Mouse (Mus musculus) forebrain, embryonic 16.5 days (tissue): ENCODE data around the gene Trub2. TPM values are rescaled to one million over a fixed set of nuclear protein-coding genes. Genes with fewer than 3 reads are reported as not detected.

Source experiments
- ATAC-seq: fragments of 200-750 bp; cut with Nextera tagmentation; 2 replicates; pipeline ENCODE4 v1.8.0; 2017; ENCODE audit warnings: mild to moderate bottlenecking, moderate library complexity
- H3K27ac ChIP-seq: fragments of 300-500 bp; sonication (generic); 2 replicates; pipeline ENCODE4 v1.5.1; 2014; ENCODE audit warnings: low read length, control low read depth
- H3K27me3 ChIP-seq: fragments of 300-500 bp; sonication (generic); replicated peaks from 2 replicates; pipeline ENCODE4 v1.6.1; 2014; ENCODE audit warnings: low read length; ENCODE audit not compliant: control insufficient read depth, insufficient read depth
- H3K36me3 ChIP-seq: fragments of 300-500 bp; sonication (generic); 2 replicates; pipeline ENCODE4 v1.6.1; 2014; ENCODE audit not compliant: control insufficient read depth, insufficient read depth
- H3K4me1 ChIP-seq: fragments of 300-500 bp; sonication (generic); replicated peaks from 2 replicates; pipeline ENCODE4 v1.6.1; 2014; ENCODE audit warnings: low read length; ENCODE audit not compliant: control insufficient read depth, insufficient read depth
- H3K4me2 ChIP-seq: fragments of 300-500 bp; sonication (generic); 2 replicates; pipeline ENCODE4 v1.6.1; 2014; ENCODE audit warnings: mild to moderate bottlenecking, low read length, control low read depth
- H3K4me3 ChIP-seq: fragments of 300-500 bp; sonication (generic); replicated peaks from 2 replicates; pipeline ENCODE4 v1.5.1; 2014; ENCODE audit warnings: mild to moderate bottlenecking, low read length, control low read depth
- H3K9ac ChIP-seq: fragments of 300-500 bp; sonication (generic); replicated peaks from 2 replicates; pipeline ENCODE4 v1.6.1; 2014; ENCODE audit warnings: low read depth, low read length, control low read depth
- H3K9me3 ChIP-seq: fragments of 300-500 bp; sonication (generic); 2 replicates; pipeline ENCODE4 v1.6.1; 2016; ENCODE audit warnings: low read length; ENCODE audit not compliant: control insufficient read depth
- WGBS: fragments of 180-500 bp; shearing (Covaris S2); extraction: QIAGEN DNeasy Blood & Tissue Kit; methylation state at CpG from one replicate; pipeline ENCODE4 v1.1.7; 2014; 5-methylcytosine and 5-hydroxymethylcytosine counted together
- polyA plus RNA-seq: library from polyadenylated mRNA; unstranded; fragments of >200 nt; fragmentation: Nextera tagmentation; extraction: Ambion mirVana; gene quantifications from 2 replicates; pipeline ENCODE4 v1.2.1, GENCODE M21; 2015

Gene Trub2
- polyA plus RNA-seq, 1 experiment from 2014 or later = 42.4 TPM

GRCm38 (mm10) chr2:29752397-29752796 lies 35.9 kb downstream of the Trub2 start:
- Histone ChIP-seq H3K4me2 (no peak overlapping the region), H3K27ac (no peak overlapping the region), H3K9me3 (no peaks in the 10 kb centered on the region), H3K36me3 (no peaks in the 10 kb centered on the region), H3K4me3 (no peak overlapping the region), H3K27me3 (peaks cover 42% of the 10 kb centered on the region), H3K4me1 (peaks cover 5% of the 10 kb centered on the region), H3K9ac (no peak overlapping the region)
- no peak for ATAC-seq
- 83% methylated on average over 5 of the region's 5 CpGs for WGBS

- no peak for ATAC-seq
- H3K27me3 ChIP-seq = peaks cover 45% of the 10 kb centered on the region
- H3K9ac ChIP-seq = no peak within 1 kb of the TSS
- H3K9me3 ChIP-seq = no peaks in the 10 kb centered on the region
- WGBS = 8% methylated on average over 28 of the region's 28 CpGs
- no peaks in the 10 kb centered on the region for H3K36me3 ChIP-seq
- H3K27ac ChIP-seq = no peak within 1 kb of the TSS
- H3K4me2 ChIP-seq = 0 out of 2 replicates have a peak within 1 kb of the TSS, but pooled peaks have one; percentile 6
- peaks cover 10% of the 10 kb centered on the region for H3K4me1 ChIP-seq
- H3K4me3 ChIP-seq = no peak within 1 kb of the TSS
Measured at GRCm38 (mm10) chr2:29751497-29751896, 36.8 kb downstream of the Trub2 start, which contains the start of gene Gm13420. TSS of gene Gm13420 (minus strand) at chr2:29751685.

- H3K9ac ChIP-seq = no peak overlapping the region
- no peak overlapping the region for H3K4me3 ChIP-seq
- H3K27me3 ChIP-seq = peaks cover 54% of the 10 kb centered on the region
Measured at GRCm38 (mm10) chr2:29748499-29748898, 39.8 kb downstream of the Trub2 start.

DNA sequence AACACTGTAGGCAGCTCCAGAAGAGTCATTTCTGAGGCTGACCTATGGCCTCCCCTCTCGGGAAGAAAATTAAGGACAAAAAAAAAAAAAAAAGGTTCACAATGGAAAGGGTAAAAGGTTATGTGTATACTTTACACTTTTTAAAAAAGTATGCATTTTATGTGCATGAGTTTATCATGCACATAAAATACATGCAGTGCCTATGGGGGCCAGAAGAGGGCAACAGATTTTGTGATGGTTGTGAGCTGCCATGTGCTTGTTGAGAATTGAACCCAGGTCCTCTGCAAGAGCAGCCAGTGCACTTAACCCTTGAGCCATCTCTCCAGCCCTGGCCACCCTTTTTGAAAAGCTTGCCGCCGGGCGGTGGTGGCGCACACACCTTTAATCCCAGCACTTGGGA lies 40.5 kb downstream of the Trub2 start:
- ATAC-seq = no peak
- Histone ChIP-seq H3K4me1 (peaks cover 10% of the 10 kb centered on the region), H3K27ac (no peak overlapping the region), H3K9me3 (no peaks in the 10 kb centered on the region), H3K9ac (no peak overlapping the region), H3K36me3 (no peaks in the 10 kb centered on the region), H3K4me2 (no peak overlapping the region), H3K4me3 (no peak overlapping the region), H3K27me3 (peaks cover 49% of the 10 kb centered on the region)
- 55% methylated on average over 5 of the region's 5 CpGs for WGBS

More at GRCm38 (mm10) chr2:29748499-29748898, 39.8 kb downstream of the Trub2 start:
- 88% methylated on average over 4 of the region's 4 CpGs for WGBS
- H3K36me3 ChIP-seq = no peaks in the 10 kb centered on the region
- no peak for ATAC-seq
- no peak overlapping the region for H3K4me2 ChIP-seq
- peaks cover 10% of the 10 kb centered on the region for H3K4me1 ChIP-seq
- no peak overlapping the region for H3K27ac ChIP-seq
- no peaks in the 10 kb centered on the region for H3K9me3 ChIP-seq

DNA sequence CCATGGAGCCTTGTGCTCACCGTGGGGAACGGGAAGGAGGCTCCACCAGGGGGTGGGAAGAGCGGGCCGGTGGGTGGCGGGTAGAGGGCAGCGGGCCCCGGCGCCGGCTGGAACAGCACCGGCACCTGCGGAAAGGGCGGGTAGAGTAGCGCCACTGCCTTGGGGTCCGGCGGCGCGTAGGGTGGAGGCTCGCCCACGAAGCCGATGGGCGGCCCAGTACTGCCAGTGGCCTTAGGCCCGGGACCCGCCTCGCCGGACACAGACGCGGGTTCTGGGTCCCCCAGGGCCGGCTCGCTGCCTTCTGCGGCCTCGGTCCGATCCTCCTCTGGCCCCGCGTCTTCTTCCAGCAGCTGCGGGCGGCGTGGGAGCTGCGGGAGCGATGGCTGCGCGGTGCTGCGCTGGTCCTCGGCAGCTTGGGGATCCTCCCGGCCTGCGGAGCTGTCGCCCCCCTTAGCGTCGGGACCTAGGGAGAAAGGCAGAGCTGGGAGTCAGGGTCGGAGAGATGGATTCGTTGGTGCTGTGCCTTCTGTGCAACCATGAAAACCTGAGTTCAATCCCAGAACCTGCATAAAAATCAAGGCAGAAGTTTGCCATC lies 41.0 kb downstream of the Trub2 start:
- ATAC-seq = no peak
- peak overlapping the region; percentile 37 for H3K4me3 ChIP-seq
- H3K27ac ChIP-seq = no peak overlapping the region
- H3K4me1 ChIP-seq = peaks cover 10% of the 10 kb centered on the region
- H3K9ac ChIP-seq = peak overlapping the region; percentile 53
- no peaks in the 10 kb centered on the region for H3K9me3 ChIP-seq
- no peaks in the 10 kb centered on the region for H3K36me3 ChIP-seq
- 2% methylated on average over 39 of the region's 50 CpGs for WGBS
- H3K27me3 ChIP-seq = peaks cover 43% of the 10 kb centered on the region
- H3K4me2 ChIP-seq = peak overlapping the region; percentile 59

GRCm38 (mm10) chr2:29744256-29744655 lies 44.0 kb downstream of the Trub2 start:
- Histone ChIP-seq H3K27me3 (peaks cover 24% of the 10 kb centered on the region), H3K4me3 (no peak overlapping the region), H3K9ac (no peak overlapping the region), H3K36me3 (0 out of 2 replicates have a peak, but pooled peaks cover 3% of the 10 kb centered on the region), H3K4me1 (peaks cover 7% of the 10 kb centered on the region), H3K4me2 (no peak overlapping the region), H3K9me3 (no peaks in the 10 kb centered on the region), H3K27ac (no peak overlapping the region)
- ATAC-seq = no peak
- 95% methylated on average over 6 of the region's 6 CpGs for WGBS

DNA sequence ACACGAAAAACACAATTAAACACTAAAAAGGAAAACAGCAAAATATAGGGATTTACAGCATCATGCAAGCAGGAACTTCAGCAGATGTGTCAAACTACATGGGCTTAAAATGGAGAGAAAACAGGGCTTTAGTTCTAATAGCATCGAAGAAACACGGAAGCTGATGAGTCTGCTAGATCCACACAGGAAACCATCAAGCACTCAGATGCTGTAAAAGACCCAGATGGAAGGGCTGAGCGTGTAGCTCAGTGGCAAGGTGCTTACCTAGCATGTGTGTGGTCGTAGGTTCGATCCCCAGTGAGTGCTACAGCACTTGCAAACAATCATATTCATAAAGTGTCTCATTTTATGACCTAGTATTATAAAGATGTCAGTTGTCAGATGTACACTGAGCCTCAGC lies 47.1 kb downstream of the Trub2 start:
- H3K4me2 ChIP-seq = no peak overlapping the region
- H3K27ac ChIP-seq = no peak overlapping the region
- no peak for ATAC-seq
- no peak overlapping the region for H3K4me3 ChIP-seq
- H3K9me3 ChIP-seq = no peaks in the 10 kb centered on the region
- H3K36me3 ChIP-seq = peaks cover 16% of the 10 kb centered on the region
- WGBS = 92% methylated on average over 6 of the region's 6 CpGs
- H3K27me3 ChIP-seq = peaks cover 5% of the 10 kb centered on the region
- no peaks in the 10 kb centered on the region for H3K4me1 ChIP-seq
- no peak overlapping the region for H3K9ac ChIP-seq

GRCm38 (mm10) chr2:29739368-29739767 lies 48.9 kb downstream of the Trub2 start:
- Histone ChIP-seq H3K36me3 (peaks cover 16% of the 10 kb centered on the region), H3K4me3 (no peak overlapping the region)
- WGBS = 74% methylated on average over 5 of the region's 5 CpGs

DNA sequence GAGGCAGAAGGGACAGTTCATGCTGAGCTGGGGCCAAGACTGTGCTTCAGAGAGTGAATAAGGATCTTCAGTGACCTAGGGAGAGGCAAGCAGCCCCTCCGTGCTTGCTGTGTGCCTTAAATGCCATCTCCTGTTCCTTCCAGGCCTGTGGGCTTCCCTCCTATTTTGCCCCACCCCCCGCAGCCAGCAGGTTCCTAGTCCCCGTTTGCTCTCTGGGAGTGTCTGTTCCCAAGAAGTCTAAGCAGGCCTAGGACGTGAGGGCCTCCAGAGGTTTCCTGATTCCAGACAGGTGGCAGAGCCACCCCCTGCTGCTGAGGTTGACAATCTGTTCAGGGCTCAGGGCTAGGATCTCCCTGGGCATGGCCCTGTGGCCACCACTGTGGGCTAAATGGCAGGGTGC lies 49.5 kb downstream of the Trub2 start:
- peaks cover 16% of the 10 kb centered on the region for H3K36me3 ChIP-seq
- ATAC-seq = no peak

More at GRCm38 (mm10) chr2:29739368-29739767, 48.9 kb downstream of the Trub2 start:
- H3K27me3 ChIP-seq = no peaks in the 10 kb centered on the region
- H3K4me1 ChIP-seq = no peaks in the 10 kb centered on the region
- H3K4me2 ChIP-seq = no peak overlapping the region
- no peak overlapping the region for H3K27ac ChIP-seq
- H3K9me3 ChIP-seq = no peaks in the 10 kb centered on the region
- no peak overlapping the region for H3K9ac ChIP-seq
- no peak for ATAC-seq

More for the DNA sequence above, 49.5 kb downstream of the Trub2 start:
- Histone ChIP-seq H3K27me3 (no peaks in the 10 kb centered on the region), H3K4me2 (no peak overlapping the region), H3K9me3 (no peaks in the 10 kb centered on the region), H3K27ac (no peak overlapping the region), H3K4me1 (no peaks in the 10 kb centered on the region), H3K9ac (no peak overlapping the region), H3K4me3 (no peak overlapping the region)
- 73% methylated on average over 4 of the region's 4 CpGs for WGBS
